ENCODE assay signal across 8 mouse cellular contexts in genomic region chr13:109487378-109487777, GRCm38 (mm10).
DNase-seq lines count a peak whose midpoint lies in the region; ATAC-seq lines count a peak whose summit lies in the region.

No protein-coding gene starts in this region.

- no peaks in the 10 kb centered on the region for H3K36me3 ChIP-seq in hindbrain, embryonic 15.5 days
- no peaks in the 10 kb centered on the region for H3K36me3 ChIP-seq in hindbrain, embryonic 11.5 days (ENCODE audit: control insufficient read depth, insufficient read depth, low read length)
- H3K36me3 ChIP-seq in lung, embryonic 16.5 days (ENCODE audit: control insufficient read depth, insufficient read depth, low read length) = no peaks in the 10 kb centered on the region

- ATAC-seq in hindbrain, embryonic 15.5 days (ENCODE audit: low FRiP score, low read depth) = peak; percentile 37; the same call in 1 of the 2 replicates
- no peak for ATAC-seq in hindbrain, embryonic 11.5 days (ENCODE audit: low FRiP score)
- ATAC-seq in lung, embryonic 16.5 days (ENCODE audit: low read depth) = peak; percentile 49
- ATAC-seq in activated CD4-positive, CD25-positive, alpha-beta regulatory T cell, adult 4 months = no peak
- no peak for ATAC-seq in megakaryocyte progenitor cell, adult 5-6 weeks (replicated peaks; ENCODE audit: poor library complexity)

- H3K4me1 ChIP-seq in hindbrain, embryonic 15.5 days (replicated peaks) = peaks cover 19% of the 10 kb centered on the region
- H3K4me1 ChIP-seq in hindbrain, embryonic 11.5 days (replicated peaks; ENCODE audit: control insufficient read depth, insufficient read depth, low read length) = no peaks in the 10 kb centered on the region
- no peaks in the 10 kb centered on the region for H3K4me1 ChIP-seq in lung, embryonic 16.5 days (replicated peaks; ENCODE audit: control insufficient read depth, insufficient read depth, low read length)

- H3K4me3 ChIP-seq in hindbrain, embryonic 15.5 days = no peak overlapping the region
- no peak overlapping the region for H3K4me3 ChIP-seq in hindbrain, embryonic 11.5 days (ENCODE audit: low read depth, low read length)
- H3K4me3 ChIP-seq in lung, embryonic 16.5 days (ENCODE audit: low read length) = no peak overlapping the region

- H3K27ac ChIP-seq in hindbrain, embryonic 15.5 days (replicated peaks) = no peak overlapping the region
- no peak overlapping the region for H3K27ac ChIP-seq in hindbrain, embryonic 11.5 days (ENCODE audit: low read depth, low read length)
- no peak overlapping the region for H3K27ac ChIP-seq in lung, embryonic 16.5 days (ENCODE audit: low read length)

- no peaks in the 10 kb centered on the region for H3K9me3 ChIP-seq in hindbrain, embryonic 15.5 days
- no peaks in the 10 kb centered on the region for H3K9me3 ChIP-seq in hindbrain, embryonic 11.5 days (ENCODE audit: control insufficient read depth, low read length)
- no peaks in the 10 kb centered on the region for H3K9me3 ChIP-seq in lung, embryonic 16.5 days (ENCODE audit: control insufficient read depth, low read length)

- H3K27me3 ChIP-seq in hindbrain, embryonic 15.5 days = no peaks in the 10 kb centered on the region
- no peaks in the 10 kb centered on the region for H3K27me3 ChIP-seq in hindbrain, embryonic 11.5 days (ENCODE audit: control insufficient read depth, insufficient read depth, low read length)
- no peaks in the 10 kb centered on the region for H3K27me3 ChIP-seq in lung, embryonic 16.5 days (ENCODE audit: control insufficient read depth, insufficient read depth, low read depth, low read length)

- no peak overlapping the region for H3K4me2 ChIP-seq in hindbrain, embryonic 15.5 days
- no peak overlapping the region for H3K4me2 ChIP-seq in hindbrain, embryonic 11.5 days (replicated peaks; ENCODE audit: low read depth, low read length)
- no peak overlapping the region for H3K4me2 ChIP-seq in lung, embryonic 16.5 days (ENCODE audit: low read depth, low read length)

- DNase-seq in hindbrain, embryonic 11.5 days (ENCODE audit: low spot score) = no peak
- peak; percentile 4 for DNase-seq in NIH3T3 (ENCODE audit: low read depth)
- DNase-seq in frontal cortex, postnatal 14 days (ENCODE audit: low spot score in 2 of 2) = peak; percentile 23 to 36
- no peak for DNase-seq in urinary bladder, adult 18-20 months (ENCODE audit: low spot score in 2 of 2)

- 36% methylated on average over 2 of the region's 2 CpGs for WGBS in hindbrain, embryonic 15.5 days
- 59% methylated on average over 2 of the region's 2 CpGs for WGBS in hindbrain, embryonic 11.5 days
- WGBS in lung, embryonic 16.5 days = 38% methylated on average over 2 of the region's 2 CpGs

- no peak overlapping the region for H3K9ac ChIP-seq in hindbrain, embryonic 15.5 days
- no peak overlapping the region for H3K9ac ChIP-seq in hindbrain, embryonic 11.5 days (ENCODE audit: low read depth, low read length)
- H3K9ac ChIP-seq in lung, embryonic 16.5 days (ENCODE audit: low read length) = no peak overlapping the region

Comparison
In these comparisons a context has a peak if more than half of its experiments do, and no peak if none do; other contexts are left out.
1. ATAC-seq: peak in hindbrain, embryonic 15.5 days (single experiment) and lung, embryonic 16.5 days (single experiment); none in hindbrain, embryonic 11.5 days (single experiment), activated CD4-positive, CD25-positive, alpha-beta regulatory T cell, adult 4 months (single experiment) and megakaryocyte progenitor cell, adult 5-6 weeks (single experiment).
2. DNase-seq: peak in NIH3T3 (single experiment) and frontal cortex, postnatal 14 days (2 of 2); none in hindbrain, embryonic 11.5 days (single experiment) and urinary bladder, adult 18-20 months (0 of 2).